Mouse (Mus musculus) urinary bladder, postnatal 25 days (tissue): Measurements from ENCODE around the gene Dpep2nb.
"Not testable (repeated sequence)": the region's sequence is repeated elsewhere in the genome, so short reads cannot be mapped to it uniquely, and the experiment has no call there.

Source experiments
- DNase-seq: peaks from one replicate; pipeline ENCODE4 v3.0.0; 2022; ENCODE audit warnings: low spot score

The Dpep2nb gene

GRCm38 (mm10) chr8:106005875-106006274 lies at the start of gene Dpep2nb:
Dpep2nb (minus strand) TSS chr8:106005975.
- no peak for DNase-seq

GRCm38 (mm10) chr8:106055038-106055437 lies 49.3 kb upstream of the Dpep2nb start:
- DNase-seq, result no peak

- no peak for DNase-seq
Measured at GRCm38 (mm10) chr8:106054190-106054811, 48.5 kb upstream of the Dpep2nb start.

GRCm38 (mm10) chr8:106052510-106053089 lies 46.8 kb upstream of the Dpep2nb start:
- DNase-seq, result no peak

GRCm38 (mm10) chr8:106051068-106051467 lies 45.3 kb upstream of the Dpep2nb start:
- DNase-seq, result no peak

- DNase-seq, result no peak
Measured at GRCm38 (mm10) chr8:106049840-106050239, 44.1 kb upstream of the Dpep2nb start.

- no peak for DNase-seq
Measured at GRCm38 (mm10) chr8:106047854-106048630, 42.3 kb upstream of the Dpep2nb start.

GRCm38 (mm10) chr8:106046872-106047559 lies 41.2 kb upstream of the Dpep2nb start:
- DNase-seq, result no peak

- no peak for DNase-seq
Measured at GRCm38 (mm10) chr8:106044151-106044550, 38.4 kb upstream of the Dpep2nb start.

- DNase-seq, result no peak
Measured at GRCm38 (mm10) chr8:106043055-106043454, 37.3 kb upstream of the Dpep2nb start.

- DNase-seq, result no peak
Measured at GRCm38 (mm10) chr8:106040218-106040617, 34.4 kb upstream of the Dpep2nb start.

- no peak for DNase-seq
Measured at GRCm38 (mm10) chr8:106039605-106040004, 33.8 kb upstream of the Dpep2nb start.

- DNase-seq, result no peak
Measured at GRCm38 (mm10) chr8:106038721-106039120, 32.9 kb upstream of the Dpep2nb start.

- DNase-seq, result peak; percentile 76
Measured at GRCm38 (mm10) chr8:106022483-106022882, 16.7 kb upstream of the Dpep2nb start.

GRCm38 (mm10) chr8:106018039-106018438 lies 12.3 kb upstream of the Dpep2nb start:
- no peak for DNase-seq

GRCm38 (mm10) chr8:106017130-106017529 lies 11.4 kb upstream of the Dpep2nb start:
- DNase-seq, result no peak

GRCm38 (mm10) chr8:106016284-106016683 lies 10.5 kb upstream of the Dpep2nb start:
- no peak for DNase-seq

GRCm38 (mm10) chr8:106012203-106012602 lies 6.4 kb upstream of the Dpep2nb start:
- DNase-seq, result not testable (repeated sequence)

- DNase-seq, result no peak
Measured at GRCm38 (mm10) chr8:106011643-106011986, 5.8 kb upstream of the Dpep2nb start, which contains the start of gene Ddx28. Ddx28 (minus strand) TSS chr8:106011882.

- DNase-seq, result peak; percentile 93
Measured at GRCm38 (mm10) chr8:106010748-106011642, 5.2 kb upstream of the Dpep2nb start.

- not testable (repeated sequence) for DNase-seq
Measured at GRCm38 (mm10) chr8:106007891-106008290, 2.1 kb upstream of the Dpep2nb start.
